Mouse (Mus musculus): ENCODE data around the gene Hspa1b. TPM values are rescaled to one million over a fixed set of nuclear protein-coding genes. Genes with fewer than 3 reads are reported as not detected.

Gene Hspa1b
- total RNA-seq, 2 experiments from 2014 or later, result 80.1 to 206 TPM

- no peak for DNase-seq
Observed at GRCm38 (mm10) chr17:34928841-34929240, 30.2 kb downstream of the Hspa1b start.

- peak; percentile 47 to 55 for DNase-seq
Observed at GRCm38 (mm10) chr17:34927306-34928019, 31.6 kb downstream of the Hspa1b start.

- no peak for DNase-seq
Observed at GRCm38 (mm10) chr17:34924258-34924657, 34.8 kb downstream of the Hspa1b start.

DNA sequence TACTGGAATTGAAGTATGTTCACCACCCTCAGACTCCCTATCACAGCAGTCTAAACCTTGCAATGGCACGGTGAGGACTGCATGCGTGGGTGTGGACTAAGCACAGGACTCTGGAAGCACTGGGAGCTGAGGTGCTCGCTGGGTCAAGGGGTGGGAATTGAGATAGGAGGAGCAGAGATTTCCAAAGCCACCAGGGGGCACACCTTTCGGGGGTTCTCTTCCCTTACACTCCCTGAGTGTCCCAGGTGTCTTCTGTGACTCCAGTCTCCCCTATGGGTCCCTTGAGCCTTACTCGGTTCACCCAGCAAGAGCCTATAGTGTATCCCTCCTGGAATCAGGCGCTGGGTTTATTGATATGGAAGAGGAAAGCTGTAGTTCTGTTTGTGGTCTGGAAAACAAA lies 36.1 kb downstream of the Hspa1b start:
- no peak for DNase-seq

DNA sequence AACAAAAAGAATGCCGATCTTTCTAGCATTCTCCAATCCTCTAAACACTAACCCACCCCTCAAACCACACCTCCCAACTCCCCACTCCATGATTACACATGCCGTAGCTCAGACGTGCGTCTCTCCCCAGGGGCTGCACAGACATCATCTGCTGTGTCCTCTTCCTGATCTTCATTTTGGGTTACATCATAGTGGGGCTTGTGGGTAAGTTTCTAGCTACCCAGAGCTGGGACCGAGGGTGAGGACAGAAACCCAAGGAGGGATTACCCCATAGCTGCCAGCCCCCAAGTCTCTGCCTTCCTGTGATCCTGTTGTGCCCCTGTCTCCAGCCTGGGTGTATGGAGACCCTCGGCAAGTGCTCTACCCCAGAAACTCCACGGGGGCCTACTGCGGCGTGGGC lies 41.9 kb downstream of the Hspa1b start:
- DNase-seq, result no peak

- no peak for DNase-seq
Observed at GRCm38 (mm10) chr17:34916316-34916715, 42.7 kb downstream of the Hspa1b start.

DNA sequence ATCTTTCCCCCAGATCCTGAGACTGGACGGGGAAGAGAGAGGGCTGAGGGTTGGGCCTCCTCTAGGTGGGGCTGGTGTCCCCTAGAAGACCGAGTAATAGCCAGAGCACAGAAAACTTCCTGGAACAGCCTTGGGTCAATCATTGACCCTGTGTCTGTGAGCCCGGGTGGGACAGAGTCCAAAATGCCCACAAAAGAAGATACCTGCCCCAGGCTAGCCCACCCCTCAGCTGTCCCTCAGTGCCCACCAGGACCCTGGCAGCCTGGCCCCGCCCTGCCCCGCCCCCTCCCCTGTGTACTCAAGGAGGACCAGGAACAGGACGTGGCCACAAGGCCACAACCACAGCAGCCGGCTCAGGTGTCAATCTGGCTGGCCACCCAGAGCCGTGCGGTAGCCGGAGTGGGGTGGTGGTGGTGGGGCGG lies 43.6 kb downstream of the Hspa1b start:
- peak; percentile 50 to 72 for DNase-seq

GRCm38 (mm10) chr17:34913930-34914665 lies 44.9 kb downstream of the Hspa1b start, which contains the start of gene Slc44a4:
TSS of gene Slc44a4 (plus strand) at chr17:34914466.
- no peak for DNase-seq

DNA sequence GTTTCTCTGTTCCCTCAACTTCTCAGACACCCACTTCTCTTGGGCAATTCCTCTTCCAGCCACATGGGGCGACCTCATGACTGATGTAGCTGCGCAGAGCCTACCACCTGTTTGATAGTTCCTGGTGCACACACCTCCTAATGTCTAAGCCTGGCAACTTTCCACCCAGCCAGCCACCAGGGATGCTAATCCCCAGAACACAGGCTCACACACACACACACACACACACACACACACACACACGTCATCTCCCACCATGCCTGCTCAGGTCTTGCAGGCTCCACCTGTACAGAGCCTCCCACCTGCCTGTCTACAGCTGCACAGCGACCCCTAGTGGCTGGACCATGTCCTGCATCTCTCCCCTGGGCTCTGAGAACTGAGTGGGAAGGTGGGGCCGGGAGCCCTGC lies 47.1 kb downstream of the Hspa1b start:
- DNase-seq, result peak; percentile 80 to 83

DNA sequence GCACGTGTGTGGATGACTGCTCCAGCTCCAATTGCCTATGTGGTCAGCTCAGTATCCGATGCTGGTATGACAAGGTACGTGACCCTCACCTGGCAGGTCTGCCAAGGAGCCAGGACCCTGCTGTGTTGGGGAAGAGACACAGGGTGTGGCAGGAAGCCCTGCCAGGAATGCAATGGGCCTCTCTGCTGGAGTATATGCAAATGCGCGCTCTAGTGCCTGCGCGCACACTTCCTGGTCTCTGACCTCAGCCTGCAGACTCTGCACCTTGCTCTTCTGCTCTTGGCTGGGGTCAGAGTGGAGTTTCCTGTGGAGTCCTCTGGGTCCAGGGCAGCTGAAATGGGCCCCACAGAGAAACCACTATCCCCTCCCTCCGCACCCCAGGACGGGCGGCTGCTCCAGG lies 48.1 kb downstream of the Hspa1b start:
- DNase-seq, result no peak

Other genes starting within 250 kb of the Hspa1b start
- gene C4b, start 215.4 kb downstream of the Hspa1b start, total RNA-seq (2021), result 100 to 1,000 TPM; 140 to 152 TPM
- 1,000 to 10,000 TPM; 6,006 to 9,312 TPM for gene Cyp21a1, start 154.7 kb downstream of the Hspa1b start, total RNA-seq (2021)
- 10 to 100 TPM; 35.8 to 57.5 TPM for gene Stk19, start 122.3 kb downstream of the Hspa1b start, total RNA-seq (2021)
- 10 to 100 TPM; 66.9 to 67.3 TPM for gene Dxo, start 122.2 kb downstream of the Hspa1b start, total RNA-seq (2021)
- 10 to 100 TPM; 59.5 to 59.9 TPM for gene Skiv2l, start 109.0 kb downstream of the Hspa1b start, total RNA-seq (2021)
- 10 to 100 TPM; 52.6 to 53.4 TPM for gene Nelfe, start 108.8 kb downstream of the Hspa1b start, total RNA-seq (2021)
- gene Cfb, start 96.7 kb downstream of the Hspa1b start, total RNA-seq (2021), result 10 to 100 TPM; 11.4 to 20.9 TPM
- 10 to 100 TPM; 10.4 to 17.4 TPM for gene Zbtb12, start 79.8 kb downstream of the Hspa1b start, total RNA-seq (2021)
- gene Gm20547, start 77.2 kb downstream of the Hspa1b start, total RNA-seq (2021), result not detected
- 100 to 1,000 TPM in 1 of 2 experiments, 10 to 100 TPM in 1; 85.2 to 119 TPM for gene C2, start 61.0 kb downstream of the Hspa1b start, total RNA-seq (2021)
- gene Ehmt2, start 60.8 kb downstream of the Hspa1b start, total RNA-seq (2021), result 100 to 1,000 TPM; 124 to 143 TPM
- 1 to 10 TPM in 1 of 2 experiments, under 1 TPM in 1; 0.83 to 1.7 TPM for gene Slc44a4, start 44.8 kb downstream of the Hspa1b start, total RNA-seq (2021)
- gene Neu1, start 28.0 kb downstream of the Hspa1b start, total RNA-seq (2021), result 10 to 100 TPM; 25.4 to 27.4 TPM
- gene Gm20481, start 10.7 kb upstream of the Hspa1b start, total RNA-seq (2021), result not detected
- gene Hspa1a, start 12.9 kb upstream of the Hspa1b start, total RNA-seq (2021), result 10 to 100 TPM; 36.0 to 86.1 TPM
- gene Hspa1l, start 13.5 kb upstream of the Hspa1b start, total RNA-seq (2021), result under 1 TPM; 0.20 to 0.36 TPM
- gene Lsm2, start 22.6 kb upstream of the Hspa1b start, total RNA-seq (2021), result 10 to 100 TPM; 35.2 to 35.5 TPM
- gene Vars, start 41.7 kb upstream of the Hspa1b start, total RNA-seq (2021), result 10 to 100 TPM; 61.5 to 62.9 TPM
- under 1 TPM; 0.53 to 0.59 TPM for gene Vwa7, start 57.3 kb upstream of the Hspa1b start, total RNA-seq (2021)
- gene Sapcd1, start 68.8 kb upstream of the Hspa1b start, total RNA-seq (2021), result 1 to 10 TPM in 1 of 2 experiments, under 1 TPM in 1; 0.82 to 1.3 TPM
- 1 to 10 TPM in 1 of 2 experiments, under 1 TPM in 1; 0.95 to 1.6 TPM for gene Msh5, start 87.5 kb upstream of the Hspa1b start, total RNA-seq (2021)
- gene Clic1, start 90.7 kb upstream of the Hspa1b start, total RNA-seq (2021), result 100 to 1,000 TPM in 1 of 2 experiments, 10 to 100 TPM in 1; 83.6 to 109 TPM
- 10 to 100 TPM; 16.1 to 18.2 TPM for gene Ddah2, start 99.8 kb upstream of the Hspa1b start, total RNA-seq (2021)
- gene Ly6g6c, start 106.2 kb upstream of the Hspa1b start, total RNA-seq (2021), result under 1 TPM in 1 of 2 experiments, not detected in 1; 0.56 TPM
- gene Mpig6b, start 106.9 kb upstream of the Hspa1b start, total RNA-seq (2021), result not detected
- gene Ly6g6e, start 117.7 kb upstream of the Hspa1b start, total RNA-seq (2021), result under 1 TPM in 1 of 2 experiments, not detected in 1; 0.50 TPM
- gene Ly6g6d, start 118.8 kb upstream of the Hspa1b start, total RNA-seq (2021), result under 1 TPM in 1 of 2 experiments, not detected in 1; 0.43 TPM
- gene Ly6g6f, start 126.4 kb upstream of the Hspa1b start, total RNA-seq (2021), result not detected
- 10 to 100 TPM; 73.9 to 89.4 TPM for gene Abhd16a, start 130.0 kb upstream of the Hspa1b start, total RNA-seq (2021)
- gene Ly6g5c, start 149.0 kb upstream of the Hspa1b start, total RNA-seq (2021), result not detected
- under 1 TPM; 0.26 to 0.43 TPM for gene Ly6g5b, start 156.2 kb upstream of the Hspa1b start, total RNA-seq (2021)
- 10 to 100 TPM; 11.1 to 12.1 TPM for gene Gpank1, start 162.2 kb upstream of the Hspa1b start, total RNA-seq (2021)
- gene Csnk2b, start 162.8 kb upstream of the Hspa1b start, total RNA-seq (2021), result 100 to 1,000 TPM; 207 to 209 TPM
- gene D17H6S53E, start 167.1 kb upstream of the Hspa1b start, total RNA-seq (2021), result 10 to 100 TPM; 25.0 to 29.5 TPM
- gene Apom, start 172.8 kb upstream of the Hspa1b start, total RNA-seq (2021), result not detected
- 100 to 1,000 TPM; 372 to 389 TPM for gene Bag6, start 175.9 kb upstream of the Hspa1b start, total RNA-seq (2021)
- gene Prrc2a, start 205.7 kb upstream of the Hspa1b start, total RNA-seq (2021), result 100 to 1,000 TPM; 212 to 261 TPM
- gene Aif1, start 216.8 kb upstream of the Hspa1b start, total RNA-seq (2021), result 1 to 10 TPM; 3.8 to 4.4 TPM
- gene Lst1, start 229.2 kb upstream of the Hspa1b start, total RNA-seq (2021), result 1 to 10 TPM; 4.4 to 4.8 TPM
- 1 to 10 TPM in 1 of 2 experiments, under 1 TPM in 1; 0.89 to 6.6 TPM for gene Ltb, start 235.2 kb upstream of the Hspa1b start, total RNA-seq (2021)
- under 1 TPM; 0.23 to 0.36 TPM for gene Tnf, start 242.8 kb upstream of the Hspa1b start, total RNA-seq (2021)
- gene Lta, start 246.1 kb upstream of the Hspa1b start, total RNA-seq (2021), result under 1 TPM; 0.36 to 0.40 TPM